Mouse (Mus musculus): Measurements from ENCODE around the gene Txndc17.

The Txndc17 gene

DNA sequence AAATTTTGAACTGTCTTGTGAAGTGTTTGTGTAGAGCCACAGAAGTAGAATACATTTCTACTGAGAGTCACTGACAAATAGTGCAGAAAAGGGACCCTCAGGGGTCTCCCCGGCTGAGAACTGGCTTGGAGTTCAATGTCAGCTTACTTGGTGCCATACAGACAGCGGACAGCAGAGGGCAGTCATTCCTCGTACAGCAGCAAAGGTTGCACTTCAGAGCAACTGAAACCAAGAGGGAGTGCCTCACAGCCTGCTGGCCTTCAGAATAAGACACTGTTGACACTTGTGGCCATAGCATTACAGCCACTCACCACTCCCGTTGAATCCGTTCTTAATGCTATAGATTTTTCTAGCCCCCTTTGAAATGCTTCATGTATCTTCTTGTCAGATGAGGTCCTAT lies 17.5 kb downstream of the Txndc17 start:
- DNase-seq = peak; percentile 79

DNA sequence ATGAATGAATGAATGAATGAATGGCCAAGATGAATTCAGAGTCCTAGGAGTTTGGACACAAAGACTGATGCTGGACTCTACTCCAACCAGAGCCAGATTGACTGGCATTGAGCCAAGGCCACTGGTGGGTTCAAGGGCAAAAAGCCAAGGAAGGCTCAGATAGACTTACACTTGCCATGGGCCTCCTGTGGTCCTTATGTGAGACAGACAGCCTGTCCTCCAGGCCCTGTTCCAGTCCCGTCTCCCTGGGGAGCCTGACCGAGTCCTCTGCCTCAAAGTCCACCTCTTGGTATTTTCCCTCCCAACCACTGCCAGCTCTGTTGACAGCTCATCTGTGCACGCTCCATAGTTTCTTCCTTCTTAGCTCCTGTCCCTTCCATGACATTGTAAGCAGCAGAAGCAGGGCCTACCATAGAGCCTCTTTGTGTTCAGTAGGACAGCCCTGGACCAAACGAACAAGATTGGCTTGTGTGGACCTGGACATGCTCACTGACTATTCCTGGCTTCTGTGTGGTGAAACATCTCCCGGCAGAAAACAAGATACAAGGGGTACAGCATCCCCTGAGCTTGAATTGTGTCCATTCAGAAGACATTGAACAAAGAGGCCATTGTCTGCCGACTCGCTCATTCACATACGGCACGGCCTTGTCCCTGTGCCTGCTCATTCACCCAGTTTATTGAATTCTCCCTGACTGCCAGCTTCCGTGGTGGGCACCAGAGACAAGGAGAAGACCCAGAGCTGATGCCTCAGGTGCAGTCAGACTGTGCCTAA lies 18.9 kb downstream of the Txndc17 start:
- peak; percentile 12 for DNase-seq

DNA sequence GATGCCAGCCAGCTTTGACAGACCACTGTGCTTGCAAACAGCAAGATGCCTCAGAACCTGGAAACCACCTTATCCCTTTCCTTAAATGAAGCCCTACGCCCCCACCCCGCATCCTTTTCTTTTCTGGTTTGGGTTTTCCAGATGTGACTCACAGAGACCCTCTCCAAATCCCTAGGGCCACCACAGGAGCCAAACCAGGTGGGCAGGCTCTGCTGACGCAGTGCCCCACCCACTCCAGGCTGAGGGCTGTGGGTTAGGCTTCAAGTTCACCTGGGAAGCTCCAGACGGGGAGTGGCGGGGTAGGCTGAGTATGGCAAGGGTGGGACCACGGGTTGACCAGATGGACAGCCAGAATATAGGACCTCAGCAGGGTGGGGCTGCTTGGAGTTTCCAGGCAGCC lies 19.6 kb downstream of the Txndc17 start:
- no peak for DNase-seq

DNA sequence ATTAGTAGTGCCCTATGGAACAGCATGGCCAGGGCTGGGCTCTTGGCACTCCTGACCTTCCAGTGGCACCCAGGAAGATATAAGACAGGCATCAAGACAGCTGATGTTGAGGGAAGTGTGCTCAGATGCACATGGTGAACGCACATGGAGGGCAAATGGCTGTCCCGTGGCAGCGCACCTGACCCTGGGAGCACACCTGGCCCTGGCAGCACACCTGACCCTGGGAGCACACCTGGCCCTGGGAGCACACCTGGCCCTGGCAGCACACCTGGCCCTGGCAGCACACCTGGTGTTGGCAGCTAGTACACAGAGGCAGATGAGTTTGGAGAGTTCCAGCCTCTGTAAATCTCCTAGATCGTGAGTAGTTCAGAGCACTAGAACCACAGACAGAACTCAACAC lies 21.2 kb downstream of the Txndc17 start:
- no peak for DNase-seq

DNA sequence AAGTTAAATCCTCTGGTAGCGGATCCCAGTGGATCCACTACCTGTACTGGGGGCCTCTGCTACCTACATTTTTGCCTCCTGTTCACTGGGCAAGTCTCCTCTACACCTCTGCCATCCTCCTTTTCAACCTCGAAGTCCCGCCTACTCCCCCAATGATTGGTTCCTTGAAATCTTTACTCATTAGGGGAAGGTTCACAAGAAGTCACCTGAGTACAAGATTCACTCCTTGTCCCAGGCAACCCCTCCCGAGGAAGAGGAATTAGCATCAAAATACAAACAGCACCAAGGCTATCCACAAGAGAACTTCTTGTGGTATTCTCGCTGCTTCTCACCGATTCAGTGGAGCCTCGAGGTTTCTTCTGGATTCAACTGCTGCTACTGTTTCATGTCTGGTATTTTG lies 24.7 kb downstream of the Txndc17 start:
- no peak for DNase-seq

DNA sequence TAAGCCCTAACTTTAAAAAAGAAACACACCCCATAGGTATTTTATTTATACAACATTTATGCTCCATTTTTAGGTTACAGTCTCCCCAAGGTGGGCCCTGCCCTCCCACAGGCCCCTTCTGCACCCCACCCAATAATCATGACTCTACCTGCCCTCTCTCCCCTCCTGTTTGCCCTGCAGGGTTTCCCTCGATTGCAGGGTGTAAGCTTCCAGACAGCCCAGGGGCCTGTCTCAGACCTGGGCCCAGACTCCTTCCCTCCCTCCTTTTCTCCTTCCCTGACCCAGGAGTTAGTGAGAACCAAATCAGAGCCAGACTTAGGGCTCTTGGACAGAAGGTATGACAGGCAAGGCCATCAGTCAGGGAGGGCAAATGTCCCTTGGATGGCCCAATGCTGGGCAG lies 25.6 kb downstream of the Txndc17 start:
- no peak for DNase-seq

DNA sequence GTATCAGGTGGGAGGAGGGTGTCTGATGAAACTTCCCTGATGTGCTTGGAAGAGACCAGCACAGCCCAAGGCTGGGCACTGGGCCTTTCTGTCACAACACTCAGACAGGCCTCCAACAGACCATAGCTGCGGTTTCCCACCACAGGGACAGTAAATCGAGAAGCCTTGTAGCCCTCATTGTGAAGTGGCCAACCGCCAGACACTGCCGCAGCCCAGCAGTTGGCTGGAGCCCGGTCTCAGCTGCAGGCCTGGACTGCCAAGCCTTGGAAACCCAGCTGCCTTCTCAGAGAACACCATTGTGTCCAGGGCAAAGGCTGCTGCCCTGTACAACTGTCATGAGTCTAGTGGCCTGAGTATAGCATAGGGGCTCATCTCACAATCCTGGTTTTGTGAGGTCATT lies 26.7 kb downstream of the Txndc17 start:
- no peak for DNase-seq

DNA sequence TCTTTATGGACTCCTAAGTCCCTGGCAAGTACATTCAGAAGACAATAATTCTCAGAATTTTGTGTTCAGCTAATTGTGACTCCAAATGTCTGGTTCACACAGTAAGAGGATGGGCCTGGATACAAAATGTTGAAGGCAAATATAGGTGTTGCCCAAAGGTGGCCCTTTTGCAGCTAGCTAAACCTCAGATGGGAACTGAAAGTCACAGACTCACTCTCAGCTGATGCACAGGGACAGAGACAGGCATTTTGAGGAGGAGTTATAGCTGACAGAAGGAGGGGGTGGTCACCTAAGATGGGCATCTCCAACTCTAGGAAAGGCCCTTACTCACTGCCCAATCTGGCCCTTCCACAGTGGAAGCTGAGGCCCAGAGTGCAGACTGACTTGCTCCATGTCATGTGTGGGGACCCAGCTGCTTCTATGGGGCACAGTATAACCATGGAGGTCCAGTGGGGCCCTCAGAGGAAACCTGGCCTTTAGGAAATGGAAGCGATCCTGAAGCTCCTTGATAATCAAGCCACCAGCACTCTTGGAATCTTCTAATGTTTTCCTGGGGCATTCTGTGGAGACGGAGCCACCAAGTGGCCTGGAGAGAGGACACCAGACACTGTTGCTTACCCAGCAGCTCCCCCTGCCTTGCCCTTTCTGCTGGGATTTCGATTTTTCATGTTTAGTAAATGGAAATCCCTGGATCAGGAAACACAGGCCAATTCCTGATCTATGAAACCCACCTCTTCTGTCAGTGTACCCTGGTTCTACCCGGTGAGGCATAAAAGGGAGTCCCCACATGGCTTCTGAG lies 32.9 kb downstream of the Txndc17 start:
- no peak for DNase-seq

DNA sequence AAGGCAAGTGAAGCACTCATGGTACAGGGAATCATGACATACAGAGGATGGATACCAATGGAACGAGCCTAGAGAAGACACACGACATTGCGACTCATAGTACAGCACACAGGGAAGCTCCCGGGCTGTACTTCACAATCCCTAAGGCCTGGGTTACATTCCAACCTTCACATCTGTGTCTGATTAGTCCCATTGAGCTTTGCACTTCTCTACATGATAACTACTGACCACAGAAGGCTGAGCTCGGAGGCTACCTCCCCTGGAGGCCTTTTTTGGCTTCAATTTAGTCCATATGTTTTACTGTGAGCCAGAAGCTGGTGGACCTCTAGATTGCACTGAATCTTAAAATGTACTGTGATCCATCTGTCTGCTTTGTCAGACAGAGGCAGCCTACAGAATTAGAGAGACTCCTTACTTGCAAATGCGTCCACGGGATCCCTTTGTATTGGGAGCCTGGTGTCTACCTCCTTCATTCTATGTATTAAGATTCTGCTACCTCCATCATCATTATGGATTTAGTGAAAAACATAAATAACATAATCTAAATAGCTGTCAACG lies 37.9 kb downstream of the Txndc17 start:
- peak; percentile 24 for DNase-seq

DNA sequence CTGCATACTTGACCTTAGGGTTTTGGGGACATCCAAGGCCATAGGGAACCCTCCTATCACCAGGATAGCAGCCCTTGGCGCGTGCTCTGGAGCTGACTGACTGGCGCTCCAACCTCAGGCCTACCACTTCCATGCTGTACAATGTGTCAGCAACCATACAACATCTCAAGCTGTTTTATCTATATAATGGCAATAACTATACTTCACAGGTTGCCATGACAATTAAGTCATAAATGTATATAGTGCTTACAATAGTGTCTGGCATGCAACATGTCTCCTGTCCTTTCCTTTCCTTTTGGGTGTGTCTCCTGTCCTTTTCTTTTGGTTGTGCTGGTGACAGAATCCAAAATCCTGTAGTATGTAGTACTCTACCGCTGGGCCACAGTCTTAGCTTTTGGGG lies 48.3 kb downstream of the Txndc17 start:
- no peak for DNase-seq

DNA sequence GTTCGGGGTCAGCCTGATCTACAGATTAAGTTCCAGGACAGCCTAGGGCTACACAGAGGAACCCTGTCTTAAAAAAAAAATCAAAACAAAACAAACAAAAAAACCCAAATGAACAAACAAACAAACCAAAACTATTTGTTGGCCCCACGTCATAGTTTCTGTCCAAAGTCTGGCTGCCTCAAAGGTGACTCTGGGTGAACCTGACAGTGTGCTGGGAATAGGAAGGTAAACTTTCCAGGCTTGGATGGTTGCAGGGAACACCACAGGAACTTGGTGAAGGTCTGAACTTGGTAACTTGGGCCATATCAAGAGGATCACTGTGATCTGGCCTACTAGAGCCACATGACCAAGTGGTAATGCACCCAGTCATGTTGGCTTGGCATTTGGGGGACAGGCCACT lies 49.1 kb downstream of the Txndc17 start:
- no peak for DNase-seq

Measured in embryo, embryonic 11 days (tissue).